Mouse (Mus musculus): ENCODE measurements at regions not wholly inside any gene's neighbourhood (a gene's known extent, or its start where the extent isn't known, plus 50 kb on each side); places are given as distances from the start of the nearest gene placed in this dataset.

Small RNAs in the stretch of these regions (microRNA-seq; reads per million reads assigned to microRNA genes)
- gene Gm25248, result 0 reads per million in 2 experiments

Data from adrenal gland, postnatal 25 days (tissue).